Mouse (Mus musculus) heart, postnatal 0 days (tissue): ENCODE measurements at regions not wholly inside any gene's neighbourhood (a gene's known extent, or its start where the extent isn't known, plus 50 kb on each side); places are given as distances from the start of the nearest gene placed in this dataset.

Source experiments
- ATAC-seq: fragments of 200-750 bp; cut with Nextera tagmentation; 2 replicates; pipeline ENCODE4 v1.8.0; 2017; ENCODE audit warnings: low read depth, moderate number of reproducible peaks, moderate library complexity; ENCODE audit not compliant: insufficient read depth
- DNase-seq: peaks from one replicate; pipeline ENCODE4 v3.0.0-alpha.2; 2016; ENCODE audit warnings: low spot score
- H3K27ac ChIP-seq: fragments of 300-500 bp; sonication (generic); 2 replicates; pipeline ENCODE4 v1.5.1; 2014; ENCODE audit warnings: low read depth, mild to moderate bottlenecking
- H3K27me3 ChIP-seq: fragments of 300-500 bp; sonication (generic); 2 replicates; pipeline ENCODE4 v1.6.1; 2014; ENCODE audit warnings: low read length, mixed read lengths; ENCODE audit not compliant: control insufficient read depth, insufficient read depth
- H3K36me3 ChIP-seq: fragments of 300-500 bp; sonication (generic); replicated peaks from 2 replicates; pipeline ENCODE4 v1.6.1; 2014; ENCODE audit warnings: low read length, mixed read lengths; ENCODE audit not compliant: control insufficient read depth, insufficient read depth
- H3K4me1 ChIP-seq: fragments of 300-500 bp; sonication (generic); 2 replicates; pipeline ENCODE4 v1.6.1; 2014; ENCODE audit warnings: antibody characterized with exemption; ENCODE audit not compliant: control insufficient read depth, insufficient read depth
- H3K4me2 ChIP-seq: fragments of 300-500 bp; sonication (generic); 2 replicates; pipeline ENCODE4 v1.6.1; 2014; ENCODE audit warnings: low read depth, mild to moderate bottlenecking, low read length, moderate library complexity
- H3K4me3 ChIP-seq: fragments of 300-500 bp; sonication (generic); 2 replicates; pipeline ENCODE4 v1.5.1; 2014; ENCODE audit warnings: low read depth, low read length
- H3K9ac ChIP-seq: fragments of 300-500 bp; sonication (generic); replicated peaks from 2 replicates; pipeline ENCODE4 v1.6.1; 2014; ENCODE audit warnings: low read depth, low read length, mixed read lengths
- H3K9me3 ChIP-seq: fragments of 300-500 bp; sonication (generic); replicated peaks from 2 replicates; pipeline ENCODE4 v1.6.1; 2016; ENCODE audit warnings: low read length; ENCODE audit not compliant: control insufficient read depth
- CTCF ChIP-seq: IDR thresholded peaks from 2 replicates; pipeline ENCODE4 v1.5.1; 2016; ENCODE audit warnings: antibody characterized with exemption, control low read depth, low read depth
- EP300 ChIP-seq: IDR thresholded peaks from 2 replicates; pipeline ENCODE4 v1.6.1; 2016; ENCODE audit warnings: antibody characterized with exemption, low read depth
- WGBS: fragments of 180-500 bp; shearing (Covaris S2); extraction: QIAGEN DNeasy Blood & Tissue Kit; methylation state at CpG from one replicate; pipeline ENCODE4 v1.1.7; 2014; 5-methylcytosine and 5-hydroxymethylcytosine counted together

DNA sequence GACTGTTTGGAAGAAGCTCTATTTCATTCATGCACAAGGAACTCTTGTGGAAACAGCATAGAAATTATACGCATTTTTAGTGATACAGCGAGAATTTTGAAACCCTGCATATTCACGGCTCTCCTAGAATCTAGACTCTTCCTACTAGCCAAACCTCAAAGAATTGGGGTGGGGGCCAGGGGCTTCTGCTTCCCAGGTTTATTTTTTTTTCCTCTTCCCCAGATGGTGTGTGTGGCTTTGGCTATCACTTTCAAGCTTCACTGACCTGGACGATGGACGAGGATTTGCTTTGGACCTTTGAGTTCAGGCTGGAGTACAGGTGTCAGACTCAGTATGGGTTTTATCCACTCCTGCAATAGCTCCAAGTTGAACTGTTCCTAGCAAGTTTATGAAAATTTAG, 457.7 kb downstream of the Gm16223 start:
- ATAC-seq = no peak
- no peak for DNase-seq
- Histone ChIP-seq H3K27me3 (no peaks in the 10 kb centered on the region), H3K4me1 (no peaks in the 10 kb centered on the region), H3K4me2 (no peak overlapping the region), H3K9ac (no peak overlapping the region), H3K9me3 (no peaks in the 10 kb centered on the region), H3K36me3 (no peaks in the 10 kb centered on the region), H3K27ac (no peak overlapping the region), H3K4me3 (no peak overlapping the region)
- TF ChIP-seq CTCF (no peak), EP300 (no peak)
- 68% methylated on average over 5 of the region's 5 CpGs for WGBS

- no peaks in the 10 kb centered on the region for H3K4me1 ChIP-seq
- no peaks in the 10 kb centered on the region for H3K27me3 ChIP-seq
- TF ChIP-seq EP300 (no peak), CTCF (no peak)
- H3K4me2 ChIP-seq = no peak overlapping the region
- H3K27ac ChIP-seq = no peak overlapping the region
- no peak for ATAC-seq
- no peaks in the 10 kb centered on the region for H3K9me3 ChIP-seq
- H3K9ac ChIP-seq = no peak overlapping the region
- no peak overlapping the region for H3K4me3 ChIP-seq
- H3K36me3 ChIP-seq = no peaks in the 10 kb centered on the region
- 79% methylated on average over 2 of the region's 2 CpGs for WGBS
- DNase-seq = no peak
Observed at GRCm38 (mm10) chr5:42560537-42560936, 492.8 kb downstream of the Gm16223 start.

DNA sequence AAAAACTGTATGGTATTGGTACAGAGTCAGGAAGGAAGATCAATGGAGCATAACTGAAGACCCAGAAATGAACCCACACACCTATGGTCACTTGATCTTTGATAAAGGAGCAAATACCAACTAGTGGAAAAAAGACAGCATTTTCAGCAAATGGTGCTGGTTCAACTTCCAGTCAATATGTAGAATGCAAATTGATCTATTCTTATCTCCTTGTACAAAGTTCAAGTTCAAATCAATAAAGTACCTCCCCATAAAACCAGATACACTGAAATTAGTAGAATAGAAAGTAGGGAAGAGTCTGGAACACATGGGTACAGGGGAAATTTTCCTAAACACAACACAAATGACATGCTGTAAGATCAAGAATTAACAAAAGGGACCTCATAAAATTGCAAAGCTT, 495.6 kb downstream of the Gm16223 start:
- H3K27me3 ChIP-seq = no peaks in the 10 kb centered on the region
- no peak overlapping the region for H3K4me2 ChIP-seq
- no peak overlapping the region for H3K27ac ChIP-seq
- no peaks in the 10 kb centered on the region for H3K36me3 ChIP-seq
- H3K9ac ChIP-seq = no peak overlapping the region
- H3K9me3 ChIP-seq = no peaks in the 10 kb centered on the region
- no peaks in the 10 kb centered on the region for H3K4me1 ChIP-seq
- no peak for TF ChIP-seq EP300
- TF ChIP-seq CTCF = no peak
- ATAC-seq = no peak
- DNase-seq = no peak
- H3K4me3 ChIP-seq = no peak overlapping the region

- H3K4me3 ChIP-seq = no peak overlapping the region
- no peak overlapping the region for H3K4me2 ChIP-seq
- no peaks in the 10 kb centered on the region for H3K36me3 ChIP-seq
- no peaks in the 10 kb centered on the region for H3K4me1 ChIP-seq
- no peaks in the 10 kb centered on the region for H3K27me3 ChIP-seq
- ATAC-seq (no peak), DNase-seq (no peak)
- no peak overlapping the region for H3K9ac ChIP-seq
- TF ChIP-seq CTCF (no peak), EP300 (no peak)
- H3K27ac ChIP-seq = no peak overlapping the region
- H3K9me3 ChIP-seq = no peaks in the 10 kb centered on the region
- WGBS = 65% methylated on average over 2 of the region's 2 CpGs
Observed at GRCm38 (mm10) chr5:42575971-42576370, 508.2 kb downstream of the Gm16223 start.

DNA sequence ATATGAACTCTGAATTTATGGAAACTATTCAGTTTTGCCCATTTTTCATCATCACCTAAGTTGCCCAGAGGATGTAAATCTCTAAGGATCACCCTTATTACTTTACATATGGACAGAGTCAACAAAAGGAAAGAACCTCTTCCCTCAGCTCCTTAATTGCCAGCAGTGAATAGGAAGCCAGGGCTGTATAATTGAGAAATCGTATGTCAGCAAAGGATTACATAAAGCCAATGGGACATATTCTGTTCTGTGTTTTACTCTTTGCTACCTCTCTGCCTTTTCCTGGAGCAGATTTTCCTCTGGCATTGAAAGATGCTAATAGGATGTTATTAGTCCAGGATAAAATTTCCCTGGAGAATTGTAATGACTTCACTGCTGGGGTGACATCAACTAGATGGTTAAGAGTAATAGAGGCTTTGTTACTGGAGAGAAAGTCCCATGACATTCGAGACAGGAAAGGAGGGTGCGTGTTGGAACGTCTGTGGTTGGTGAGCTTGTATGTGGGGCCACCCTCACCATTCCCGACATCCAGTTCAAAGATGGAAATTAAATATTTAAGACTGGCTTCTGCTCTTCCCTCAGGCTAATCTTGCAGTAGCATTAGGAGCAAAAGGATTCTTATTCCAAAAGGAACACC, 510.6 kb downstream of the Gm16223 start:
- DNase-seq (no peak), ATAC-seq (no peak)
- Histone ChIP-seq H3K36me3 (no peaks in the 10 kb centered on the region), H3K4me3 (no peak overlapping the region), H3K27ac (no peak overlapping the region), H3K27me3 (no peaks in the 10 kb centered on the region), H3K9ac (no peak overlapping the region), H3K4me1 (no peaks in the 10 kb centered on the region), H3K9me3 (no peaks in the 10 kb centered on the region), H3K4me2 (no peak overlapping the region)
- 80% methylated on average over 5 of the region's 5 CpGs for WGBS
- TF ChIP-seq EP300 = no peak
- TF ChIP-seq CTCF = no peak

DNA sequence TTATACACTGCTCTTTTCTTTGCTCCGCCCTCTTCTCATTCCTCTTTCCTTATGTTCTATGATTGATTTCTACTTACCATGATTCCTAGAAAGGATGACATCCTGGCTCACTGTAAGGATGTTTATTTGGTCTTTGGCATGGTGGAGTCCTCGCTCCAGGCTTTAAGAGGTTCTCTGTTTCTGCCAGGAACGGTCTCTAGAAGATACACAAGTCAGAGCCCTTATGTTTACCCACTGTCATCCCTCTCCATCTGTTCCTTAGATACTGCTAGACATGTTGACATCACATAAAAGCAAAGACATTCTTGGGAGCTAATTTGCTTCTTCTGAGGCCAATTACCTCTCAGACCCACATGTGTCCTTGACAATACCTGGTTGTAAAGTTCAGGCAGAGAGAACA, 552.9 kb downstream of the Gm16223 start:
- no peak overlapping the region for H3K27ac ChIP-seq
- no peaks in the 10 kb centered on the region for H3K27me3 ChIP-seq
- H3K4me2 ChIP-seq = no peak overlapping the region
- no peaks in the 10 kb centered on the region for H3K4me1 ChIP-seq
- no peaks in the 10 kb centered on the region for H3K36me3 ChIP-seq
- no peak overlapping the region for H3K4me3 ChIP-seq
- 67% methylated on average over 3 of the region's 3 CpGs for WGBS
- H3K9me3 ChIP-seq = no peaks in the 10 kb centered on the region
- ATAC-seq (no peak), DNase-seq (no peak)
- no peak overlapping the region for H3K9ac ChIP-seq
- TF ChIP-seq EP300 (no peak), CTCF (no peak)
